Mouse (Mus musculus) hindbrain, embryonic 15.5 days (tissue): ENCODE data around the gene Pde2a. TPM values are rescaled to one million over a fixed set of nuclear protein-coding genes. Genes with fewer than 3 reads are reported as not detected.
A peak's percentile ranks its signal among the peaks of the same experiment; 100 is the strongest.

Experiments used
- ATAC-seq: fragments of 200-750 bp; cut with Nextera tagmentation; 2 replicates; pipeline ENCODE4 v1.8.0; 2017; ENCODE audit warnings: low read depth, moderate number of reproducible peaks, moderate TSS enrichment; ENCODE audit not compliant: low FRiP score
- H3K27ac ChIP-seq: fragments of 300-500 bp; sonication (generic); replicated peaks from 2 replicates; pipeline ENCODE4 v1.5.1; 2015; ENCODE audit warnings: mild to moderate bottlenecking, inconsistent platforms
- H3K27me3 ChIP-seq: fragments of 300-500 bp; sonication (generic); 2 replicates; pipeline ENCODE4 v1.6.1; 2015; ENCODE audit warnings: control low read depth, inconsistent platforms
- H3K36me3 ChIP-seq: fragments of 300-500 bp; sonication (generic); 2 replicates; pipeline ENCODE4 v1.6.1; 2015; ENCODE audit warnings: control low read depth, inconsistent platforms
- H3K4me1 ChIP-seq: fragments of 300-500 bp; sonication (generic); replicated peaks from 2 replicates; pipeline ENCODE4 v1.6.1; 2015; ENCODE audit warnings: control low read depth, inconsistent platforms
- H3K4me2 ChIP-seq: fragments of 300-500 bp; sonication (generic); 2 replicates; pipeline ENCODE4 v1.6.1; 2015; ENCODE audit warnings: moderate library complexity, mild to moderate bottlenecking, inconsistent platforms
- H3K4me3 ChIP-seq: fragments of 300-500 bp; sonication (generic); 2 replicates; pipeline ENCODE4 v1.5.1; 2015; ENCODE audit warnings: mild to moderate bottlenecking, inconsistent platforms
- H3K9ac ChIP-seq: fragments of 300-500 bp; sonication (generic); 2 replicates; pipeline ENCODE4 v1.6.1; 2015; ENCODE audit warnings: inconsistent platforms
- H3K9me3 ChIP-seq: fragments of 300-500 bp; sonication (generic); 2 replicates; pipeline ENCODE4 v1.6.1; 2016; ENCODE audit warnings: control low read depth, inconsistent platforms
- WGBS: fragments of 180-500 bp; shearing (Covaris S2); methylation state at CpG from one replicate; pipeline ENCODE4 v1.1.7; 2015; 5-methylcytosine and 5-hydroxymethylcytosine counted together
- polyA plus RNA-seq: library from polyadenylated mRNA; unstranded; fragments of >200 nt; fragmentation: Nextera tagmentation; extraction: Ambion mirVana; gene quantifications from 2 replicates; pipeline ENCODE4 v1.2.1, GENCODE M21; 2015

The Pde2a gene
- polyA plus RNA-seq, 1 experiment from 2014 or later = 34.8 TPM

DNA sequence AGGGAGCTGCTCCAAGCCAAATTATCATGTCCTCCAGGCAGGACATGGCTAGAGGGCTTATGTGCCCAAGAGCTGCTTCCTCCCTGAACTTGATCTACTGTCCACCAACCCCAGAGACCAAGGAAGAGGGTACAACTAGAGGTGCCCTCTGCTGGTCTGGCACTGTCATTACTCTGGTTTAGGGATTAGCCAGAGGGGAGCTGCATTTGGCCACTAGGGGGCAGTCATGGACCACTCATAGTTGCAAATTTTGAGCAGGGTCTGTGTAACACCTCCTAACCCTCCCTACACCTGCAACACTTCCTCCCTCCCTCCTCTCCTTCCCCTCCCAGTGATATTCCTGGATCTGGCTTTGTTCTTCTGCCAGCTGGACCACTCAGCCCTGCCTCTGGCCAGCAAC is 8.7 kb upstream of the Pde2a start:
- no peak overlapping the region for H3K4me2 ChIP-seq
- peaks cover 27% of the 10 kb centered on the region for H3K4me1 ChIP-seq
- H3K9ac ChIP-seq = no peak overlapping the region
- H3K9me3 ChIP-seq = no peaks in the 10 kb centered on the region
- H3K36me3 ChIP-seq = no peaks in the 10 kb centered on the region
- no peak overlapping the region for H3K4me3 ChIP-seq
- peak; percentile 31; the same call in 1 of the 2 replicates for ATAC-seq
- no peak overlapping the region for H3K27ac ChIP-seq
- H3K27me3 ChIP-seq = no peaks in the 10 kb centered on the region

DNA sequence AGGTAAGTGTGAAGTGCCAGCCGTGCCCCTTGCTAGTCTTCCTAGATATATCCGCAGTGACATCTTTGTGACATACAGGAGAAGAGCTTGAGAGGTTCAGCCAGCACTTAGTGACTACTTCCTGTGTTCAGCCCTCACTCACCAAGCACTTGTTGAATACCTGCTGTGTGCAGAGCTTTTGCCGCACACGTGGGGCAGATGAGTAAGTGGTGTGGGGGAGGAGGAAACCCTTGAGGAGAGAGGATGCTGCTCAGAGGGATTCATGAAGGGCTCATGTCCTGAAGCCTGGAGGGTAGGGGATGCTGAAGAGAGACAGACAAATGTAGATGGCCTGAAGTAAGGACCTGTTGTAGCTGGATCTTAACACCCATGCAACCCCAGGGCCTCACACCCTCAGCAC is 7.3 kb upstream of the Pde2a start:
- Histone ChIP-seq H3K4me1 (peaks cover 31% of the 10 kb centered on the region), H3K4me3 (no peak overlapping the region), H3K9ac (no peak overlapping the region), H3K9me3 (no peaks in the 10 kb centered on the region), H3K4me2 (no peak overlapping the region), H3K27ac (no peak overlapping the region), H3K27me3 (peaks cover 5% of the 10 kb centered on the region; the same call in 1 of the 2 replicates), H3K36me3 (no peaks in the 10 kb centered on the region)
- WGBS = 58% methylated on average over 4 of the region's 4 CpGs
- ATAC-seq = no peak

DNA sequence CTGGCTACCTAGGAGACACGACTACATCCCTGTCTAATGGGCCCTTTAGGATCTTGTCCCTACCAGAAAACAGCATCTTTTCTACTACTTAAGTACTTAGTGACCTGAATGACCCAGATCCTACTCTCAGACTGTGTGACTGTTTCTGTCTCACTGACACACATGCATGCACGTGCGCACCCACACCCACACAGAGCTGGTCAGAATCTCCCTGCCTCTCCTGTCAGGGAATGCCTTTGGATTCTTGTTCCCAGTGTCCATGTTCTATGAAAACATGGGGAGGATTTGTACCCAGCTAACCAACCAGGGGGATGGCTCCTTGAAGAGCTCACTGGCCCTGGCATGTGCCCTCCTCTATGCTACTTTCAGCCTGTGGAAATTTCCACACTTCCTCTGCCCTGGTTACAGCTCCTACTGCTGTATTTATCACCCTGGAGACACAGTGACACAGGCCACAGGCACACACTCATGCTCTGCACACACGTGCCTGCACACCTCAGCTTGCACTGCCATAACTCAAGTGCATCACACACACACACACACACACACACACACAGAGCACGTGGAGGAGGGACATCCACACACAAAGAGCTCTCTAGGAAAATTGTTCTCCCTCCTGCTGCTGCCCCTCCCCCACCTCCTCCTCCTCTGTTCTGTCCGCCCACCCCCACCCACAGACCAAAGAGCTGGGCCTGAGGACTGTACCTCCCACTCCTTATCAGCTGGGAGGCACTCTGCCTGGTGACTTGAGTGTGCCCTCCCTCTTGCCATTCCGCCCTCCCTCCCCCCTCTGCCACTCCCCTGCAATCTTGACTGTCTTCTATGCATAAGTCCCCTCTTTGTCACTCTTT is 6.6 kb upstream of the Pde2a start:
- Histone ChIP-seq H3K36me3 (no peaks in the 10 kb centered on the region), H3K27ac (peak overlapping the region; percentile 47; the same call in 1 of the 2 replicates), H3K4me1 (peaks cover 37% of the 10 kb centered on the region), H3K9me3 (no peaks in the 10 kb centered on the region), H3K4me3 (no peak overlapping the region), H3K4me2 (no peak overlapping the region), H3K27me3 (peaks cover 5% of the 10 kb centered on the region; the same call in 1 of the 2 replicates), H3K9ac (no peak overlapping the region)
- 25% methylated on average over 7 of the region's 7 CpGs for WGBS
- peak; percentile 47 for ATAC-seq

DNA sequence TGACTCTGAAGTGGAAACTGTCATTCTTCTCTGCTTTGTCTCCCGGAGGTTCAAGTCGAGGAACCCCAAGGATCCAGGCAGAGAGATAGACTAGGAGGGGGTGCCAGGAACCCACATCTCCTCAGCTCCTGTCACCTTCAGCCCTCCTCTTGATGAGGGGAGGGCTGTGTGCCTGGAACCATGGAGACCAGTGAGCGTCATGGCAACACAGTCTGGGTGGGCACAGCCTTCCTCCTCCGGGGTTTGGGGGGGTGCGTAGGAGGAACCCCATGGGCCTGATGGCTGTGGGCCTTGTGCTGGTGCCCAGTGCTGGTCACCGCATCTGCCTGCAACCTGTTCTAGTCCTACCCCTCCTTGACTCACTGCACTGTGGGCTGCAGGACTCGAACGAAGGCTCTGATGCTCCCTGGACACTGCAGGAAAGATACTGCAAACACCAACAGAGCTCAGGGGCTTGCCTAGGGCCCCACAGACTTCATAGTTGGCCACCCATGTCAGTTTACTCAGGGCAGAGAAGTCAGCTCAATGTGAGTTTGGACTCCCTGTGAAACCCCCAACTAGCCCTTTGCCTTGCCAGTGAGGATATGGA is 5.9 kb upstream of the Pde2a start:
- no peaks in the 10 kb centered on the region for H3K36me3 ChIP-seq
- H3K4me3 ChIP-seq = no peak overlapping the region
- H3K9ac ChIP-seq = no peak overlapping the region
- H3K9me3 ChIP-seq = no peaks in the 10 kb centered on the region
- peaks cover 39% of the 10 kb centered on the region for H3K4me1 ChIP-seq
- 26% methylated on average over 8 of the region's 8 CpGs for WGBS
- no peak overlapping the region for H3K27ac ChIP-seq
- H3K27me3 ChIP-seq = peaks cover 5% of the 10 kb centered on the region; the same call in 1 of the 2 replicates
- 0 out of 2 replicates have a peak, but pooled peaks have one; percentile 1 for ATAC-seq
- H3K4me2 ChIP-seq = no peak overlapping the region

DNA sequence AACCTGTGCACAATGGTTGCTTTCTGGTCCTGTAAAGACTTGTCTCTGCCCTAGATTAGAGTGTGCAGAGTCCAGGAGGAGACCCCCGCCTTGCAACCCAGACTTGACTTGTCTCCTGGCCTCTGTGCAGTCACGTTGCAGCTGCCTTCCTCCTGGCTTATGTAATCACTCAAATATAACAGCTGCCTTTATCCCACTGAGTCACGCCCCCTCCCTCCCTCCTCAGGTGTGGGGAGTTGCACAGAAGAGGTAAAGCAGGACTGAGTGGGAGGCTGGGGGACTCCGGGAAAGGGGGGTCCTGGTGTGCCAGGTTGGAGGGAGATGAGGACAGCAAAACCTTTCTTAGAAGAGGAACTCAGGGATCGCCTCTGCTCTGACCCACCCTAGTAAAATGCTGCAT is 5.1 kb upstream of the Pde2a start:
- H3K27me3 ChIP-seq = peaks cover 5% of the 10 kb centered on the region; the same call in 1 of the 2 replicates
- H3K36me3 ChIP-seq = no peaks in the 10 kb centered on the region
- 66% methylated on average over 5 of the region's 5 CpGs for WGBS
- no peak overlapping the region for H3K9ac ChIP-seq
- H3K9me3 ChIP-seq = no peaks in the 10 kb centered on the region
- H3K27ac ChIP-seq = no peak overlapping the region
- no peak overlapping the region for H3K4me3 ChIP-seq
- peaks cover 46% of the 10 kb centered on the region for H3K4me1 ChIP-seq
- no peak overlapping the region for H3K4me2 ChIP-seq
- no peak for ATAC-seq

DNA sequence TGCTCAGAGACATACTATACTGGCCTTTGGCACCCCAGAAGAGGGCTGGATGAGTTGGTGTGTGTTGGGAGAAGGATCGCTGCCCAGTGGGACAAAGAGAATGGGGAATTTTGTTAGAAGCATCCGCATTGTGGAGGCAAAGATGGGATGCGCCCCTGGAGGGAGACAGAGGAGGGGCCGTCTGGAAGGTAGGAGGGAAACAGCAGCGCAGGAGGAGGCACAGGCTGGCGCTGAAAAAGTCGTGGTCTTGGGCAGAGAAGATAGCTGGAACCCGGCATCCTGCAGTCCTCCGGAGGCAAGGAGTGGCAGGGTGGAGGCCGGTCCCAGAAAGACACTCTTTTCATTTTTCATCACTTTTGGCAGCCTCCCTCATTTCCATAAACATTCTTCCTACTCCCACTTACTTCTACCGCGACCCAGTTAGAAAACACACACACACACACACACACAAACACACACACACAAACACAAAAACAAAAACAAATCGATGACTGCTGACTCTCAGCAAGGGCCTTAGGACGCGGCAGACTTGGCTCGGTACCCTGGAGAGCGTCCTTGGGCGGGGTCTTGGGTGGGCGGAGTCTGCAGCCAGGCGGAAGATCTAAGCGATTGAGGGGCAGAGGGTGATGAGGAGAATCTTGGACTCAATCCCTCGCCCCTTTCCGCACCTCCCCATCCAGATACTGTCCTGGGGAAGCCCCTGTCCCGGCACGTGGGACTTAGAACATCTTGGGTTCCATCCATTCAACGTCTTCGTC is 2.3 kb upstream of the Pde2a start:
- Histone ChIP-seq H3K9ac (no peak overlapping the region), H3K36me3 (no peaks in the 10 kb centered on the region), H3K4me1 (peaks cover 55% of the 10 kb centered on the region), H3K9me3 (no peaks in the 10 kb centered on the region), H3K4me3 (no peak overlapping the region), H3K4me2 (peak overlapping the region; percentile 34), H3K27me3 (peaks cover 5% of the 10 kb centered on the region; the same call in 1 of the 2 replicates), H3K27ac (no peak overlapping the region)
- WGBS = 5% methylated on average over 27 of the region's 27 CpGs
- ATAC-seq = no peak

DNA sequence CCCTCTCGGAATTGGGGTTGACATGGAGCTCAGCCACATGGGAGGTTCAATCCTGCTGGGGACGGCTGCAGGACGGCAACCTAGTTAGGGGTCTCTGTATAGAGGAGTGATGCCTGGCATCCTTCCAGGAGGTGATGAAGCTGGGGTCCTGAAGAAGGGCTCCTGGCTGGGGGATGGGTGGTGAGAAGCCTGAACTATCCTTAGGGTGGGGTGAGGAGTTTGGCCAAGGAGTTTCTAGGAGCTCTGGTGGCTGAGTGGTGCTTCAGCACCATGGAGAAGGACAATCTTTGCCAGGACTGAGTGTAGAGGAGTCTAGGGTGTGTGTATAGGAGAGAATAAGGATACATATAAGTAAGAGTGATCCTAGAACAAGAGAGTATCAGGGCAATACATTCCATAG is 578 bp downstream of the Pde2a start:
- Histone ChIP-seq H3K27ac (no peak overlapping the region), H3K9ac (peak overlapping the region; percentile 27), H3K36me3 (no peaks in the 10 kb centered on the region), H3K4me1 (peaks cover 37% of the 10 kb centered on the region), H3K9me3 (no peaks in the 10 kb centered on the region), H3K4me2 (peak overlapping the region; percentile 54), H3K4me3 (peak overlapping the region; percentile 32), H3K27me3 (peaks cover 5% of the 10 kb centered on the region; the same call in 1 of the 2 replicates)
- ATAC-seq = peak; percentile 6; the same call in 1 of the 2 replicates
- 14% methylated on average over 3 of the region's 3 CpGs for WGBS

DNA sequence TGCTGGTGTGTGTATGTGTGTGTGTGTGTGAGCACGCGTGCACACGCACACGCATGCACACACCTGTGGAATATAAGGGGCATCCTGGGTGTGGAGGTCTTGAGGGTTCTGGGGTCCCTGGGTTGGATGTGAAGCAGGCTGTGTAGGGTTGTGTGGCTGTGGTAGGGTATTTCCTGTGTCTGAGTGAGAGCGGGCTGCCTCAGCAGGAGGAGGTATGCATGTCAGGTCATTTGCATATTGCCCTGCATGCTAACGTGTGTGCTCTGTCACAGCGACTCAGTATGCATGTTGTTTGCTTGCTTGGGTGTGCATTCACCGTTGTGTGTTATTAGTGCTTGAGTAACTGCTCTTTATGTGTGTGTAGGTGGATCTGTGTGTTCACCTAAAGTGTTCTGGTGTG is 1.2 kb downstream of the Pde2a start:
- H3K27ac ChIP-seq = no peak overlapping the region
- no peak overlapping the region for H3K9ac ChIP-seq
- H3K9me3 ChIP-seq = no peaks in the 10 kb centered on the region
- no peaks in the 10 kb centered on the region for H3K36me3 ChIP-seq
- WGBS = 76% methylated on average over 8 of the region's 8 CpGs
- peaks cover 5% of the 10 kb centered on the region; the same call in 1 of the 2 replicates for H3K27me3 ChIP-seq
- ATAC-seq = 0 out of 2 replicates have a peak, but pooled peaks have one; percentile 15
- H3K4me2 ChIP-seq = peak overlapping the region; percentile 54
- H3K4me1 ChIP-seq = peaks cover 37% of the 10 kb centered on the region
- H3K4me3 ChIP-seq = no peak overlapping the region

DNA sequence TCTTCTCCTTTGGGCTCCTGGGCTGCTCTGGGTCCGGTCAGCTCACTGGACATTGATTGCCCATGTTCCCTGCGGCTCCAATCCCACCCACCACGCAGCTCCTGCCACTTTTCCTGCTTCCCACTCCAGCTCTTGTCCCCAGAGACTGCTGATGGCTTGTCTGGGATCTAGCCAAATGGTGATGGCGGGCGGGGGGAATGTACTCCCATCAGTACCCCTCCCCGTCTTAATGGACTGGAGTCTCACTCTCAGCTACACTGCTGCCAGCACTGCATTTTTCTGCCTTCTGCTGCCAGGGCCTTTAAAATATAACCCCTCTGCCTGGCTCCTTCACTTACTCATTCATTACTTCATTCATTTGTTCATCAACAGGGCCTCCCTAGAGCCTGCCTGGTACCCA is 2.5 kb downstream of the Pde2a start:
- no peak for ATAC-seq
- no peak overlapping the region for H3K9ac ChIP-seq
- no peak overlapping the region for H3K4me2 ChIP-seq
- H3K4me3 ChIP-seq = no peak overlapping the region
- H3K4me1 ChIP-seq = peaks cover 35% of the 10 kb centered on the region
- H3K27me3 ChIP-seq = no peaks in the 10 kb centered on the region
- H3K27ac ChIP-seq = no peak overlapping the region
- H3K9me3 ChIP-seq = no peaks in the 10 kb centered on the region
- 39% methylated on average over 6 of the region's 6 CpGs for WGBS
- no peaks in the 10 kb centered on the region for H3K36me3 ChIP-seq

DNA sequence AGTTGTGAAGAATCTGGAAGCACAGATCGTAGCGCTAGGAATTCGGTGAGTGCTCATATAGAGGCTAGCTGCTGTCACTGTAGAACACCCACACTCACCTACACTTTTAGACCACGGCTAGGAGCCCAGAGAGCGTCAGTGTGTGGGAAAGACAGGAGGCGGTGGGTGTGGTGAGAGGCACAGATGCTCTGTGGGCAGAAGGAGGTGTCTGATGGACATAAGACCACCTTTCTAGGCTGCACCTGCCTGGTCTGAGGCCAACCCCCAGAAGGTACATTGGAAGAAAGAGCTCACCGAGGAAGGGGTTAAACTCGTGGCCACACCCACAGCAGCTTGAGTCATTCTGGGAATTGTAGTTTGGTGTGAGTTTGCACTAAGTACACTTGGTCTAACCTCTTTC is 5.2 kb downstream of the Pde2a start:
- Histone ChIP-seq H3K27ac (no peak overlapping the region), H3K27me3 (no peaks in the 10 kb centered on the region), H3K4me3 (no peak overlapping the region), H3K4me1 (peaks cover 15% of the 10 kb centered on the region), H3K9ac (no peak overlapping the region), H3K9me3 (no peaks in the 10 kb centered on the region), H3K4me2 (no peak overlapping the region), H3K36me3 (no peaks in the 10 kb centered on the region)
- 71% methylated on average over 8 of the region's 8 CpGs for WGBS
- ATAC-seq = no peak

DNA sequence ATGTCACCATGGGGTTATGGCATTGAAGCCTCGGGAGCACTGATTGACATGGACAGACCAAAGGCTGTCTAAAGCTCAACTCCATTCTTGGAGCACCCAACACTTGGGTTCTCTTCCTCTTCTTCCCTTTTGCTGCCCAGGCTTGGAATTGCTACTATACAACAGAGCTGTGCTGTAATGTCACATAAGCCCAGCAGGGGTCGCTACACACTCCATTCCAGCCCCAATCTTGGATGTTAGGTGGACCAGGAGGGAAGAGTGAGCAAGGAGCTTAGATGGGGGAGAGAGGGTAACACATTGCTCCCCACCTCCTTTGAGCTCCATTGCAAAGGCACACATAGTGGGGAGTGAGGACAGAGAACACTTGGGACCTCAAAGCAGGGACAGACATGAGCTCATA is 6.2 kb downstream of the Pde2a start:
- H3K27me3 ChIP-seq = no peaks in the 10 kb centered on the region
- H3K36me3 ChIP-seq = no peaks in the 10 kb centered on the region
- no peak overlapping the region for H3K4me3 ChIP-seq
- no peak for ATAC-seq
- WGBS = 19% methylated on average over 2 of the region's 2 CpGs
- no peak overlapping the region for H3K9ac ChIP-seq
- H3K27ac ChIP-seq = no peak overlapping the region
- no peak overlapping the region for H3K4me2 ChIP-seq
- no peaks in the 10 kb centered on the region for H3K9me3 ChIP-seq
- H3K4me1 ChIP-seq = peaks cover 5% of the 10 kb centered on the region

DNA sequence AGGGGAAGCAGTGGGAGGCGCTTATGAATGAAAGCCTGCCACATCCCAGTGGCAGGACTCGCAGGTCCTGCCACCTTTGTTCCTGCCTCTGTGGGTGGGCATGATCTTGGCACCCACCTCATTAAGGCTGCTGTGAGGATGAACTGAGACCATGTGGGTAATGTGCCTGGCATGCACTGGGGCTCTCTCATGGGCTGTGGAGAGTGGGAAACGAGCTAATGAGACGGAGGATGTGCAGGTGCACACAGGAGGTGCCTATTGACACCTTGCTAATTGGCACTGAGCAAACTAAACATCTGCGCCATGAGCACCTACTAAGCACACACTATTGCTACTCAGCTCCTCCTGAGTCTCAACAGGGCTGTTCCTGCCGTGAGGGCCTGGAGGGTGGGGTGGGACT is 13.5 kb downstream of the Pde2a start:
- Histone ChIP-seq H3K9me3 (no peaks in the 10 kb centered on the region), H3K9ac (no peak overlapping the region), H3K27ac (no peak overlapping the region), H3K4me1 (no peaks in the 10 kb centered on the region), H3K4me2 (no peak overlapping the region), H3K27me3 (no peaks in the 10 kb centered on the region), H3K36me3 (no peaks in the 10 kb centered on the region), H3K4me3 (no peak overlapping the region)
- 53% methylated on average over 6 of the region's 6 CpGs for WGBS
- 0 out of 2 replicates have a peak, but pooled peaks have one; percentile 19 for ATAC-seq
